Mouse (Mus musculus): Measurements from ENCODE around the gene Kctd2. TPM values are rescaled to one million over a fixed set of nuclear protein-coding genes. Genes with fewer than 3 reads are reported as not detected.
A peak's percentile ranks its signal among the peaks of the same experiment; 100 is the strongest.

The Kctd2 gene
- polyA plus RNA-seq, 1 experiment from 2014 or later, result 1.0 TPM

DNA sequence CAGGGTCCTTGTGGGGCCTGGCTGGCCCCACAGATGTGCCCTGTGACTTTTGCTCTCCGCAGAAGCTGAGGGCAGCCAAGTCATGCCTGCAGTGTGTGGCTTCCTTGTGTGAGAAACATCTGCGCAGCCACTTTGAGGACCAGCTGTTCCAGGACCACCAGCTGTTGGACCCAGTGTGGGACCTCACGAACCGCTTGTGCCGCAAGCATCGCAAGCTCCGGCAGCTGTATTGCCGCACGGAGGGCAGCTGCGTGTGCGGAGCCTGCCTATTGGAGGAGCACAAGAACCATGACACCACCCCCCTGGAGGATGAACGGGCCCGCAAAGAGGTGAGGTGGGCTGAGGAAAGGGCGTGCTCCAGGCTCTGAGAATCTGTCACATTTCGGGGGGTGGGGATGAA lies 21.5 kb downstream of the Kctd2 start:
- peaks cover 4% of the 10 kb centered on the region; the same call in 1 of the 2 replicates for H3K4me1 ChIP-seq (ENCODE audit: control insufficient read depth, low read depth, low read length)
- peaks cover 4% of the 10 kb centered on the region; the same call in 1 of the 2 replicates for H3K9me3 ChIP-seq (replicated peaks; ENCODE audit: control insufficient read depth, low read length)
- peaks cover under 1% of the 10 kb centered on the region; the same call in 1 of the 2 replicates for H3K27me3 ChIP-seq (ENCODE audit: control insufficient read depth, insufficient read depth, low read depth, low read length)
- H3K36me3 ChIP-seq (ENCODE audit: control insufficient read depth, insufficient read depth), result no peaks in the 10 kb centered on the region
- WGBS (ENCODE audit: insufficient replicate concordance), result 47% methylated on average over 15 of the region's 15 CpGs
- H3K9ac ChIP-seq (ENCODE audit: low read depth, low read length), result no peak overlapping the region
- no peak overlapping the region for H3K4me2 ChIP-seq (ENCODE audit: low read depth, low read length)
- H3K27ac ChIP-seq (ENCODE audit: low read length), result no peak overlapping the region
- no peak for ATAC-seq (ENCODE audit: low read depth)
- H3K4me3 ChIP-seq (ENCODE audit: low read depth, low read length), result no peak overlapping the region

DNA sequence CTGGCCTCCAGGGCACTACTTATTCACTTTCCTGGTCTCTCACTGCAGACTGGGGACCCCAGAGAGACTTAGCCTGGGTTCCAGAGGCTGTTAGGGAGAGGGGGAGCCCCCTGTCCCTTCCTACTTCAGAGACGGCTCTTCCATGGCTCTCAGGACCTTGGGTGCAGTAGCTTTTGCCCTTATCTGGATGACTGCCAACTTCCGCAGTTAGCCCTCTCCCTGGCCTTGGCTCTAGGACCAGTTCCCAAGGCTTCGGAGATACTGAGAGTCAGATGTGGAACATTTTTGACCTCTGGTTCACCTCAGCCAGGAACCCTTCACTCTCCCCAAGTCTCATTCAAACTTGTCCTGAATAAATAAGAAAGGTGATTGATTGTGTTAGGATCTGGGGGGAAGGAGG lies 27.0 kb downstream of the Kctd2 start:
- no peak overlapping the region for H3K9ac ChIP-seq (ENCODE audit: low read depth, low read length)
- H3K4me3 ChIP-seq (ENCODE audit: low read depth, low read length), result no peak overlapping the region
- no peak for ATAC-seq (ENCODE audit: low read depth)
- no peaks in the 10 kb centered on the region; the same call in 1 of the 2 replicates for H3K4me1 ChIP-seq (ENCODE audit: control insufficient read depth, low read depth, low read length)
- H3K27ac ChIP-seq (ENCODE audit: low read length), result peak overlapping the region; percentile 58
- peak overlapping the region; percentile 30; the same call in 1 of the 2 replicates for H3K4me2 ChIP-seq (ENCODE audit: low read depth, low read length)
- no peaks in the 10 kb centered on the region for H3K27me3 ChIP-seq (ENCODE audit: control insufficient read depth, insufficient read depth, low read depth, low read length)
- H3K9me3 ChIP-seq (replicated peaks; ENCODE audit: control insufficient read depth, low read length), result no peaks in the 10 kb centered on the region
- H3K36me3 ChIP-seq (ENCODE audit: control insufficient read depth, insufficient read depth), result no peaks in the 10 kb centered on the region
- 40% methylated on average over 3 of the region's 3 CpGs for WGBS (ENCODE audit: insufficient replicate concordance)

DNA sequence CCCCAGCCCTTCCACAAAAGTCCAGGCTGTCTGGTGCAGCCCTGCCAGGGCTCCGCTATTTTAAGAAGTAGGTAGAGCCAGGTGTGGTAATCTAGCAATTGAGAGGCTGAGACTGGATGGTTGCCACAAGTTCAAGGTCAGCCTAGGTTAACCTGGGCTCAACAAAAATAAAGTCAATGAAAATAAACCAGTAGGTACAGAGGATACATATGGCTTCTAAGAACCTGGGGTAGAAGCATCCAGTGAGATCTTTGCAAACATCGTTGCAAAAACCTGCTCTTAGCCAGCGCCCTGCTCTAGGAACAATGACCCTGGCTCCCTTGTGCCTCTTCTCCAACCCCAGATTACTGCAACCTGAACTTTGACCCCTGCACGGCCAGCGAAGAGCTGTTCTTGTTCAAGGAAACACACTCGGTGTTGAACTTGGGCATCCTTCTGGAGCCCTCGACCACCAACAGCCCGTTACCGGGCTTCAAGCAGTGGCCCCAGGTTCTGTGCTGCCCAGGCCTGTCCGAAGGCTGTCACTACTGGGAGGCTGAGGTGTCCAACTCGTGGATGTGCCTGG lies 27.5 kb downstream of the Kctd2 start:
- peak; percentile 23; the same call in 1 of the 2 replicates for ATAC-seq (ENCODE audit: low read depth)
- H3K4me1 ChIP-seq (ENCODE audit: control insufficient read depth, low read depth, low read length), result no peaks in the 10 kb centered on the region; the same call in 1 of the 2 replicates
- H3K9ac ChIP-seq (ENCODE audit: low read depth, low read length), result no peak overlapping the region
- H3K4me2 ChIP-seq (ENCODE audit: low read depth, low read length), result peak overlapping the region; percentile 30
- 61% methylated on average over 11 of the region's 11 CpGs for WGBS (ENCODE audit: insufficient replicate concordance)
- no peaks in the 10 kb centered on the region for H3K9me3 ChIP-seq (replicated peaks; ENCODE audit: control insufficient read depth, low read length)
- no peaks in the 10 kb centered on the region for H3K27me3 ChIP-seq (ENCODE audit: control insufficient read depth, insufficient read depth, low read depth, low read length)
- H3K36me3 ChIP-seq (ENCODE audit: control insufficient read depth, insufficient read depth), result no peaks in the 10 kb centered on the region
- H3K4me3 ChIP-seq (ENCODE audit: low read depth, low read length), result peak overlapping the region; percentile 23; the same call in 1 of the 2 replicates
- H3K27ac ChIP-seq (ENCODE audit: low read length), result peak overlapping the region; percentile 58

DNA sequence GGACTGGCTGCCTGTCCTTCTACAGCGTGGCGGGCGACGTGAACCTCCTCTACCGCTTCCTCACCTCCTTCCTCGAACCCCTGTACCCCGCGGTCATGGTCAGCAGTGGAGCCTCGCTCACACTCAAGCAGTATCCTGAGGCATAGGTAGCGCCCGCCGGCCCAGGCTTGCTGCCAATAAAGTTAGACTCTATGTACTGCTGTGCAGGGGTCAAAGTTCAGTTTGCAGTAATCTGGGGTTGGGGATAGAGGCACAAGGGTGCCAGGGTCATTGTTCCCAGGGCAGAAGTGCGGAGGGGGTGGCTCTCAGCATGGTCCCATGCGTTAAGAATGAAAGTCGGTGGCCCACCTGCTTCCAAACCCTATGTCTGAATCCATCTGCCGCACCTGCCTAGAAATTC lies 28.1 kb downstream of the Kctd2 start:
- ATAC-seq (ENCODE audit: low read depth), result peak; percentile 72
- H3K4me1 ChIP-seq (ENCODE audit: control insufficient read depth, low read depth, low read length), result no peaks in the 10 kb centered on the region; the same call in 1 of the 2 replicates
- H3K9ac ChIP-seq (ENCODE audit: low read depth, low read length), result no peak overlapping the region
- 70% methylated on average over 16 of the region's 16 CpGs for WGBS (ENCODE audit: insufficient replicate concordance)
- H3K4me3 ChIP-seq (ENCODE audit: low read depth, low read length), result peak overlapping the region; percentile 23; the same call in 1 of the 2 replicates
- no peaks in the 10 kb centered on the region for H3K9me3 ChIP-seq (replicated peaks; ENCODE audit: control insufficient read depth, low read length)
- no peaks in the 10 kb centered on the region for H3K27me3 ChIP-seq (ENCODE audit: control insufficient read depth, insufficient read depth, low read depth, low read length)
- peak overlapping the region; percentile 30; the same call in 1 of the 2 replicates for H3K4me2 ChIP-seq (ENCODE audit: low read depth, low read length)
- peak overlapping the region; percentile 58 for H3K27ac ChIP-seq (ENCODE audit: low read length)
- H3K36me3 ChIP-seq (ENCODE audit: control insufficient read depth, insufficient read depth), result no peaks in the 10 kb centered on the region

DNA sequence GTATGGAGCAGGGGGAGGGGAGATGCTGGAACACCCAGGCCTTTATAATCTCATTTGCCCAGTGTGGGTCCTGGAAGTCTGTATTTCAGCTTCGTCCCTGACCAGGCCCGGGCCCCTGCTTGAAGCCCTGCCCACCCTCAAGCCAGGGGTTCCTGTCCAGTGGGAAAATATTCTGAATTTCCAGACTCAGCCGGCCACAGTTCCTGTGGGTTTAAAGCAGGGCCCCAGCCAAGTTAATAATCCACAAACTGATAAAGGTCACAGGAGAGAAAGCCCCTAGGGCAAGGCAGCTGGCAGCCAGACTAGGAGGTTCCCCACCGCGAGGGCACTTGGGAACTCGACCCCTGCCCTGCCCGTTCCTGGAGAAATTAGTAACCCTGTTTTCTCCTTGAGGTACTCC lies 29.1 kb downstream of the Kctd2 start:
- H3K27ac ChIP-seq (ENCODE audit: low read length), result peak overlapping the region; percentile 58
- no peaks in the 10 kb centered on the region for H3K36me3 ChIP-seq (ENCODE audit: control insufficient read depth, insufficient read depth)
- WGBS (ENCODE audit: insufficient replicate concordance), result 56% methylated on average over 7 of the region's 7 CpGs
- no peak overlapping the region for H3K4me3 ChIP-seq (ENCODE audit: low read depth, low read length)
- H3K9me3 ChIP-seq (replicated peaks; ENCODE audit: control insufficient read depth, low read length), result no peaks in the 10 kb centered on the region
- ATAC-seq (ENCODE audit: low read depth), result peak; percentile 28; the same call in 1 of the 2 replicates
- H3K27me3 ChIP-seq (ENCODE audit: control insufficient read depth, insufficient read depth, low read depth, low read length), result no peaks in the 10 kb centered on the region
- H3K4me2 ChIP-seq (ENCODE audit: low read depth, low read length), result no peak overlapping the region
- H3K9ac ChIP-seq (ENCODE audit: low read depth, low read length), result no peak overlapping the region
- peaks cover 3% of the 10 kb centered on the region for H3K4me1 ChIP-seq (ENCODE audit: control insufficient read depth, low read depth, low read length)

DNA sequence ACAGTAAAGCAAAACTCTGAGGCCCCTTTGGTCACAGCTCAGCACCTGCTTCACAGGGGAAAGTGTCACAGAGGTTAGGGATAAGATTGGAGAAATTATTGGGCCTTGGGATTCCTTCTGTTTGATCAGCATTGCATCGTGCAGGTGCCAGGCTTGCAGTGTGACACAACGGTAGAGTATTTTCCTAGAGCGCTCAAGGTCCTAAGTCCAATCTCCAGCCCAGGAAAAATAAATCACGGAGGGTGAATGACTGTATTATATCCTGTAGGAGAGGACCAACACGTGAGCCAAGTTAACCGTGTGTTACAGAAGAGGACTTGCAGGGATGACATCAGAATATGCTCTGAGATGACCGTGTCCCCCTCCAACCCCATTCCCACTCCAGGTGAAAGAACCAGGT lies 30.2 kb downstream of the Kctd2 start:
- 58% methylated on average over 7 of the region's 7 CpGs for WGBS (ENCODE audit: insufficient replicate concordance)
- Histone ChIP-seq H3K36me3 (ENCODE audit: control insufficient read depth, insufficient read depth) (no peaks in the 10 kb centered on the region), H3K4me1 (ENCODE audit: control insufficient read depth, low read depth, low read length) (peaks cover 3% of the 10 kb centered on the region), H3K9me3 (replicated peaks; ENCODE audit: control insufficient read depth, low read length) (no peaks in the 10 kb centered on the region; the same call in 1 of the 2 replicates), H3K4me2 (ENCODE audit: low read depth, low read length) (no peak overlapping the region), H3K27ac (ENCODE audit: low read length) (peak overlapping the region; percentile 60; the same call in 1 of the 2 replicates), H3K4me3 (ENCODE audit: low read depth, low read length) (no peak overlapping the region), H3K9ac (ENCODE audit: low read depth, low read length) (no peak overlapping the region), H3K27me3 (ENCODE audit: control insufficient read depth, insufficient read depth, low read depth, low read length) (no peaks in the 10 kb centered on the region)
- ATAC-seq (ENCODE audit: low read depth), result peak; percentile 56

DNA sequence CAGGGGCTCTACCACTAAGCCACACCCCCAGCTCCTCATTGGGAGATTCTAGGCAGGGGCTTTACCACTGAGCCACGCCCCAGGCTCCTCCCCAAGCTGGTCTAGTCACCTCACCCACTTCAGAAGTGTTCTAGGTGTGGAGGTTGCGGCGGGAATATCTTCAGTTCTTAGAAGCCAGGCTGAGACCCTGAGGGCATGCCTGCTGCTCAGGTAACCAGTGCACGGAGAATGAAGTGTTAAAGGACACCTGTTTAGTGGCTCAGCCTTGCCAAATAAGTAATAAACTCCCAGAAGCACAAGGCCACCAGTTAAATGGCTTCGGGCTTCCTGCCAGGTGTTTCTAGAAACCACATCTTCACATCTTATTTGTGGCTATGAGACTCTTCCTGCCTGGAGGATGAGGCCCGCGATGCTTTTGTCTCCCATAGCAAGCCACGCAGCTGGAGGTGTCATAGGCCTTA lies 31.9 kb downstream of the Kctd2 start:
- no peak for ATAC-seq (ENCODE audit: low read depth)
- Histone ChIP-seq H3K4me1 (ENCODE audit: control insufficient read depth, low read depth, low read length) (peaks cover 3% of the 10 kb centered on the region), H3K4me3 (ENCODE audit: low read depth, low read length) (no peak overlapping the region), H3K27ac (ENCODE audit: low read length) (no peak overlapping the region), H3K27me3 (ENCODE audit: control insufficient read depth, insufficient read depth, low read depth, low read length) (no peaks in the 10 kb centered on the region), H3K9me3 (replicated peaks; ENCODE audit: control insufficient read depth, low read length) (no peaks in the 10 kb centered on the region; the same call in 1 of the 2 replicates), H3K9ac (ENCODE audit: low read depth, low read length) (no peak overlapping the region), H3K4me2 (ENCODE audit: low read depth, low read length) (no peak overlapping the region), H3K36me3 (ENCODE audit: control insufficient read depth, insufficient read depth) (no peaks in the 10 kb centered on the region)
- WGBS (ENCODE audit: insufficient replicate concordance), result 60% methylated on average over 8 of the region's 8 CpGs

DNA sequence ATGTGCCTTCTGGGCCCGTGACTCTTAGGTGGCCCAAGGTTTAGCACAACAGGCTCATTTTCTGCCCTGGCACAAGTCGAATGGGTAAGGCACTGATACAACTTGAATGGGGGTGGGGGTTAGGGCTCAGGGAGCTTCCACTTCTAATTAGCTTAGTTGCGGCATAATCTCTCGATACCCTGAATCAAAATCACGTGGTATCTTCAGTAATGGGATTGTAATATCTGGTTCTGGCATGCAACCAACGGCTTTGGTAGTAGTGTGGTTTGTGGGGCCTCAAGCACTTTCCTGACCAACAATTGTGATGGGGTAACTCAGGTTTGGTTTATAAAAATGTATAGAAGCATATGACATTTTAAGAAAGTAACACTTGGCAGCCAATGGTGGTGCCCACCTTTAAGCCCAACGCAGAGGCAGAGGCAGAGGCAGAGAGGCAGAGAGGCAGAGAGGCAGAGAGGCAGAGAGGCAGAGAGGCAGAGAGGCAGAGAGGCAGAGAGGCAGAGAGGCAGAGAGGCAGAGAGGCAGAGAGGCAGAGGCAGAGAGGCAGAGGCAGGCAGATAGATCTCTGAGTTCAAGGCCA lies 32.4 kb downstream of the Kctd2 start:
- Histone ChIP-seq H3K4me1 (ENCODE audit: control insufficient read depth, low read depth, low read length) (peaks cover 3% of the 10 kb centered on the region), H3K9ac (ENCODE audit: low read depth, low read length) (no peak overlapping the region), H3K9me3 (replicated peaks; ENCODE audit: control insufficient read depth, low read length) (no peaks in the 10 kb centered on the region; the same call in 1 of the 2 replicates), H3K4me2 (ENCODE audit: low read depth, low read length) (no peak overlapping the region), H3K36me3 (ENCODE audit: control insufficient read depth, insufficient read depth) (no peaks in the 10 kb centered on the region), H3K27ac (ENCODE audit: low read length) (no peak overlapping the region), H3K4me3 (ENCODE audit: low read depth, low read length) (no peak overlapping the region), H3K27me3 (ENCODE audit: control insufficient read depth, insufficient read depth, low read depth, low read length) (no peaks in the 10 kb centered on the region)
- 59% methylated on average over 7 of the region's 7 CpGs for WGBS (ENCODE audit: insufficient replicate concordance)
- no peak for ATAC-seq (ENCODE audit: low read depth)

DNA sequence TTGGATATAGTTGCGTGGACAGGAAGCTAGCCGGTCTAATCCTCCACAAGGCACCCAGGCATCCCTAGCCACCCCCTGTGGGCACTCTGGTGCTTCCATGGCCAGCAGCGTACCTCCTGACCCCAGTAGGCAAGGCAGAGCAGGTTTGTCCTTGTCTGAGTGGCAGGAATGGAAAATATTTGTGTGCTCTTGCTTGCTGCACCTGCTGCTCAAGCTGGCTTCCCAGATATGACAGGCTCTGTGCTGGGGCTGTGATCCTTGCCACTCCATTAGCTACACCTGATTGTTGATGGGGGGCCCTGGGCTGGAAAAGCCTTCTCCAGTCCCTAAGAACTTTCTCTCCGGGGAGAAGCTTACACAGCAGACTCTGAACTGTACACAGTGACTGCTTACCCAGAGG lies 33.4 kb downstream of the Kctd2 start:
- no peak overlapping the region for H3K4me2 ChIP-seq (ENCODE audit: low read depth, low read length)
- WGBS (ENCODE audit: insufficient replicate concordance), result 59% methylated on average over 4 of the region's 4 CpGs
- peaks cover 3% of the 10 kb centered on the region for H3K4me1 ChIP-seq (ENCODE audit: control insufficient read depth, low read depth, low read length)
- H3K27ac ChIP-seq (ENCODE audit: low read length), result no peak overlapping the region
- no peak overlapping the region for H3K9ac ChIP-seq (ENCODE audit: low read depth, low read length)
- H3K4me3 ChIP-seq (ENCODE audit: low read depth, low read length), result no peak overlapping the region
- H3K27me3 ChIP-seq (ENCODE audit: control insufficient read depth, insufficient read depth, low read depth, low read length), result no peaks in the 10 kb centered on the region
- no peak for ATAC-seq (ENCODE audit: low read depth)
- H3K9me3 ChIP-seq (replicated peaks; ENCODE audit: control insufficient read depth, low read length), result no peaks in the 10 kb centered on the region; the same call in 1 of the 2 replicates
- no peaks in the 10 kb centered on the region for H3K36me3 ChIP-seq (ENCODE audit: control insufficient read depth, insufficient read depth)
